Mouse (Mus musculus): ENCODE data around the gene Gm6034.
"Not testable (repeated sequence)": the region's sequence is repeated elsewhere in the genome, so short reads cannot be mapped to it uniquely, and the experiment has no call there.

Gm6034 gene

GRCm38 (mm10) chr17:36022922-36023321 lies 19.8 kb upstream of the Gm6034 start:
- DNase-seq (ENCODE audit: low spot score in 2 of 2) = peak in 1 of 2 experiments; percentile 60

GRCm38 (mm10) chr17:36023710-36024654 lies 18.8 kb upstream of the Gm6034 start:
- peak; percentile 24 to 63 for DNase-seq (ENCODE audit: low spot score in 2 of 2)

DNA sequence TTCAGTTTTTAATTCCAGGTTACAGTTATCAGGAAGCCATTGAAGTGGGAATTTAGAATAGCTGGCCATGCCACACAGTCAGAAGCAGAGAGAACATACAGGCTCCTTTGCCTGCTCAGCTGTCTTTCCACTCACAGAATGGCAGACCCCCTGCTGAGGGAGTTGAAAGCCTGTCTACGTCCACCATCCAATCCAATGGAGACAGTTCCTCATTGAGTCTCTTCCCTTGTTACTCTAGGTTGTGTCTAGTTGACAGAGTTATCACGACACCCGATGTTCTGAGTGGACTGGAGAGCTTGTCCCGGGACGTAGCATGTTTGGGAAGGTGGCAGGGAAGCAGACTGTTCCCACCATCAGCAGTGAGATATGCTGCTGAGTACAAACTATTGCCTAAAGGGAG lies 17.6 kb upstream of the Gm6034 start:
- peak in 1 of 2 experiments; percentile 57 for DNase-seq (ENCODE audit: low spot score in 2 of 2)

DNA sequence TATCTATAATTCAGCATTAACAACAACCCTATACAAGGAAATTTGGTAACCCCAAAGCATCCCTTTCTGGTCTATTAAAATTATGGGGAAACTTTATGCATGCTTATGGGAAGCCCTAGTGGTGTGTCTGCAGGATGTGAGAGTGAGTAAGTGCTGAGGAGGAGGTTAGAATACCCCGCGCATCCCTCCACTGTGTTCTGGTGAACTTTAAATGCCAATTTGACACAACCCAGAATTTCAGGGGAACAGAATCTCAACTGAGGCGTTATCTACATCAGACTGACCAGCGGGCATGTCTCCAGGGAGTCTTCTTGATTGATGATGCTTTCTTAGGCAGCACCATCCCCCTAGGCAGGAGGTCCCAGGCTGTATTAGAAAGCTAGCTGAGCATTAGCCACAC lies 16.9 kb upstream of the Gm6034 start:
- DNase-seq (ENCODE audit: low spot score in 2 of 2) = peak in 1 of 2 experiments; percentile 45

- DNase-seq (ENCODE audit: low spot score in 2 of 2) = no peak
Measured at GRCm38 (mm10) chr17:36027663-36028062, 15.1 kb upstream of the Gm6034 start.

GRCm38 (mm10) chr17:36028879-36029619 lies 13.7 kb upstream of the Gm6034 start:
- peak in 1 of 2 experiments; percentile 54 for DNase-seq (ENCODE audit: low spot score in 2 of 2)

GRCm38 (mm10) chr17:36030046-36030702 lies 12.6 kb upstream of the Gm6034 start:
- peak; percentile 52 to 66 for DNase-seq (ENCODE audit: low spot score in 2 of 2)

GRCm38 (mm10) chr17:36030703-36031582 lies 11.8 kb upstream of the Gm6034 start:
- DNase-seq (ENCODE audit: low spot score in 2 of 2) = peak in 1 of 2 experiments; percentile 61

DNA sequence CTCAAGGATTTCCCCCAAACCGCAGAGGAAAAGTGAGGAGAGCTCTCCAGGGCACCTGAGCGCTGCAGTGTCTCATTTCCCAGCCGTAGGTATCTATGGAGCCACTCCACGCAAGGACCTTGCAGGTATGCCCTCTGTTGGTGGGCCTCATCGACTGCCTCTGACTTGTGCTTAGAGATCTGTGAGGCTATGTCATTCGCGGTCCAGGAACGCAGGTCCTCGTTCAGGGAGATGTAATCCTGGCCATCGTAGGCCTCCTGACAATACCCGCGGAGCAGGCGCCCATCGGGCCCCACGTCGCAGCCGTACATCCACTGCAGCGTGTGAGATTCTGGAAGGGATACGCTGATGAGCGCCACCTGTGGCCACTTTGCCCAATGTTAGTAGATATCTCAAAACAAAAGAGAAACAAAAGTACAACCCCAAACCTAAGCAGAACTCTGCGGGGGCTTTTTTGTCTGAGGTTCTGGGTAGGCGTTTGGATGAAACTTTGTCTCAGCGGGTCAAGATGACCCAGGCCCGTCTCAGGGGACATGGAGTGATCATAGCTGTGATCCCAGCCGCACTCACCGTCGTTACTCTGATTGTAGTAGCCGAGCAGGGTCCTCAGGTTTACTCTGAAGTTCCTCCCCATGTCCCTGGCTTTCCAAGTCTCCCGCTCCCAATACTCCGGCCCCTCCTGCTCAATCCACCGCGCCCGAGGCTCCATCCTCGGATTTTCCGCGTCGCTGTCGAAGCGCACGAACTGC lies 11.0 kb upstream of the Gm6034 start:
- DNase-seq (ENCODE audit: low spot score in 2 of 2) = peak; percentile 65 to 74

DNA sequence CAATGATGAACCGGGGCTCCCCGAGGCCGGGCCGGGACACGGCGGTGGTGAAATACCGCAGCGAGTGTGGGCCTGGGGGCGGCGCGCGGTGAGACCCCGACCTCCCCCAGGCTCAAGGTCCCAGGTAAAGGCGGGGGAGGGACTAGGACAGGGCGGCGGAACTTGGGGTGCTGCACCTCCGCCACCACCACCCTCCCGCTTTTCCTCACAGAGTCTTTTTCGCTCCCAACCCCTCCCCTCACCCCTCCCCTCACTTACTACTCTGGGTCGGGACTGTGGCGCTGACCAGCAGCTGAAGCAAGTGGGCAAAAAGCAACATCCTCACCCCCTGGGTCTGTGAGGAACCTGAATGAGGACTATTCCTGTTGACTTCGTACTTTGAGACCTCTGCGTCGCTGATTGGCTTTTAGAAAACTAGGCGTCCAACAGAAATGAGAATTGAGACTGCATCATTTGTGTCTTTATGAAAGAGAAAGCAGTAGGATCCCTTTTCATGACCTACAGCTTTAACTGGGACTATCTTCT lies 10.3 kb upstream of the Gm6034 start, which contains the start of gene H2-T23:
TSS of gene H2-T23 (minus strand) at position 505 of the 525 bp plus-strand sequence.
- peak; percentile 69 to 83 for DNase-seq (ENCODE audit: low spot score in 2 of 2)

- peak in 1 of 2 experiments; percentile 58 for DNase-seq (ENCODE audit: low spot score in 2 of 2)
Measured at GRCm38 (mm10) chr17:36034524-36034923, 8.2 kb upstream of the Gm6034 start.

- peak; percentile 69 to 84 for DNase-seq (ENCODE audit: low spot score in 2 of 2)
Measured at GRCm38 (mm10) chr17:36035010-36035638, 7.6 kb upstream of the Gm6034 start.

DNA sequence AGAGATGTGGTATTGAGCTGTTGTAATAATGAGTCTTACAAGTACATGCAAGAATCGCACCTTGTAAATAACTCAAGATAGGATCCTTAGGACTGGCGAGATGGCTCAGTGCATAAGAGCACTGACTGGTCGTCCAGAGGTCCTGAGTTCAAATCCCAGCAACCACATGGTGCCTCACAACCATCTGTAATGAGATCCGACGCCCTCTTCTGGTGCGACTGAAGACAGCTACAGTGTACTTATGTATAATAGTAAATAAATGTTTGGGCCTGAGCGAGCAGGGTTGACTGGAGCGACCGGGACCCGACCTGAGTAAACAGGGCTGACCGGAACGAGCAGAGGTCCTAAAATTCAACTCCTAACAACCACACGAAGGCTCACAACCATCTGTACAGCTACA lies 6.6 kb upstream of the Gm6034 start:
- DNase-seq (ENCODE audit: low spot score in 2 of 2) = peak in 1 of 2 experiments; percentile 60

- DNase-seq (ENCODE audit: low spot score in 2 of 2) = peak in 1 of 2 experiments; percentile 57
Measured at GRCm38 (mm10) chr17:36040604-36041003, 2.2 kb upstream of the Gm6034 start.

DNA sequence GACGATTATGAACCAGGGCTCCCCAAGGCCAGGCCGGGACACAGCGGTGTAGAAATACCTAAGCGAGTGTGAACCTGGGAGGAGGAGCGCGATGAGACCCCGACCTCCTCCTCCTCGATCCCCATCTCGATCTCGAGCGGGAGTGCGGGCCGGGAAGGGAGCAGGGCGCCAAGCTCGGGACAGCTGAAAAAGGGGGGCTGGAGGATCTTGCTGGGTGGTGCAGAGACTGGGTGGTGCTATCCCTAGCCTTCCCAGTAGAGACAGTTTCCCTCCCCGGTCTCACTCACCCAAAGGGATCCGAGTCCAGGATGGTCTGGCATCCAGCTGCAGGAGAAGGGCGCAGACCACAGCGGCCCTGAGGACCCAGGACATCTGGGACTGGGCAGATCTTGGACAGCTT lies 706 bp upstream of the Gm6034 start:
- DNase-seq (ENCODE audit: low spot score in 2 of 2) = peak; percentile 18 to 67

DNA sequence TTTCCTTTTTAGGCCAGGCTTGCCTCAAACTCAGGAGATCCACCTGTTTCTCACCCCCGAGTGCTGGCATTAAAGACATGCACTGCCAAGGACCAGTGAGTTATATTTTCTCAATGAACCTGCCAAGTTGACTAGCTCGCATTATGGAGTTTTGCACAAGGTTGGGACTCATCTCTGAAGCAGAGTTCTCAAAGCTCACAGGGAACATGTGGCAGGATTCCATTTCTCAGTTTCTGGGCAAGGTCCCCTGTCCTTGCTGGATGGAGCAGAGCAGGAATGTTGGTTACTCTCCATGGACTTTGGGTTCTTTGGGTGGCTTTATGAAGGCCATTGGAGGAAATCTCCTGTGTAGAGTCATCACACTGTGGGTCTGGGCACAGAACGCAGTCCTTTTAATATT lies 525 bp downstream of the Gm6034 start:
- DNase-seq (ENCODE audit: low spot score in 2 of 2) = peak in 1 of 2 experiments; percentile 59

DNA sequence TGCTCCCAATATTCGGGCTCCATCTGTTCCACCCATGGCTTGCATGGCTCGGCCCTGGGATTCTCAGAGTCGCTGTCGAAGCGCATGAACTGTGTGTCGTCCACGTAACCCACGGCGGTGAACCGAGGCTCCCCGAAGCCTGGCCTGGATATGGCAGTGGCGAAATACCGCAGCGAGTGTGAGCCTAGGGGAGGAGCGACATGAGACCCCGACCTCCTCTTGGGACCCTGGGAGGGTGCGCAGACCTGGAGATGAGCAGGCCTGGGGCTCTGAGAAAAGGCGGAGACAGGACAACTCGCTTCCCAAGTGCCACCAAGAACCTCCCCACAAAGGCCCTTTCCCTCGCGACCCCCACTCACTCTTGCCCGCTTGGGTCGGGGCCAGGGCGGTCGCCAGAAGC lies 15.2 kb downstream of the Gm6034 start:
- not testable (repeated sequence) for DNase-seq (ENCODE audit: low spot score in 2 of 2)

- not testable (repeated sequence) for DNase-seq (ENCODE audit: low spot score in 2 of 2)
Measured at GRCm38 (mm10) chr17:36058362-36058761, 15.6 kb downstream of the Gm6034 start, which contains the start of gene Gm11127. TSS of gene Gm11127 (minus strand) at chr17:36058371.

GRCm38 (mm10) chr17:36060829-36061228 lies 18.1 kb downstream of the Gm6034 start:
- peak; percentile 83 to 95 for DNase-seq (ENCODE audit: low spot score in 2 of 2)

Data from spleen, postnatal 4 days (tissue).